Mouse (Mus musculus) stomach, postnatal 0 days (tissue): ENCODE measurements around the gene Stxbp3. TPM values are rescaled to one million over a fixed set of nuclear protein-coding genes. Genes with fewer than 3 reads are reported as not detected.

ENCODE experiments used
- ATAC-seq: fragments of 200-750 bp; cut with Nextera tagmentation; 2 replicates; pipeline ENCODE4 v1.8.0; 2017; ENCODE audit not compliant: low FRiP score, low TSS enrichment
- DNase-seq: peaks from one replicate; pipeline ENCODE4 v3.0.0-alpha.2; 2016; ENCODE audit warnings: low spot score
- H3K27ac ChIP-seq: fragments of 300-500 bp; sonication (generic); replicated peaks from 2 replicates; pipeline ENCODE4 v1.5.1; 2014; ENCODE audit warnings: mild to moderate bottlenecking, control low read depth
- H3K27me3 ChIP-seq: fragments of 300-500 bp; sonication (generic); 2 replicates; pipeline ENCODE4 v1.6.1; 2014; ENCODE audit warnings: low read length; ENCODE audit not compliant: control insufficient read depth, insufficient read depth
- H3K36me3 ChIP-seq: fragments of 300-500 bp; sonication (generic); 2 replicates; pipeline ENCODE4 v1.6.1; 2014; ENCODE audit warnings: low read length, mixed read lengths; ENCODE audit not compliant: control insufficient read depth, insufficient read depth
- H3K4me1 ChIP-seq: fragments of 300-500 bp; sonication (generic); replicated peaks from 2 replicates; pipeline ENCODE4 v1.6.1; 2014; ENCODE audit warnings: antibody characterized with exemption; ENCODE audit not compliant: control insufficient read depth, insufficient read depth
- H3K4me2 ChIP-seq: fragments of 300-500 bp; sonication (generic); replicated peaks from 2 replicates; pipeline ENCODE4 v1.6.1; 2014; ENCODE audit warnings: low read depth, mild to moderate bottlenecking, control low read depth, moderate library complexity
- H3K4me3 ChIP-seq: fragments of 300-500 bp; sonication (generic); 2 replicates; pipeline ENCODE4 v1.5.1; 2014; ENCODE audit warnings: low read depth, low read length, control low read depth
- H3K9ac ChIP-seq: fragments of 300-500 bp; sonication (generic); 2 replicates; pipeline ENCODE4 v1.6.1; 2014; ENCODE audit warnings: mild to moderate bottlenecking, low read length, control low read depth, mixed read lengths
- H3K9me3 ChIP-seq: fragments of 300-500 bp; sonication (generic); 2 replicates; pipeline ENCODE4 v1.6.1; 2016; ENCODE audit warnings: low read length; ENCODE audit not compliant: control insufficient read depth
- CTCF ChIP-seq: IDR thresholded peaks from 2 replicates; pipeline ENCODE4 v1.5.1; 2016; ENCODE audit warnings: antibody characterized with exemption, low read depth, mild to moderate bottlenecking, moderate library complexity
- EP300 ChIP-seq: optimal IDR thresholded peaks from 2 replicates; pipeline ENCODE3; 2016; ENCODE audit warnings: antibody characterized with exemption
- WGBS: fragments of 180-500 bp; shearing (Covaris S2); extraction: QIAGEN DNeasy Blood & Tissue Kit; methylation state at CpG from one replicate; pipeline ENCODE4 v1.1.7; 2014; 5-methylcytosine and 5-hydroxymethylcytosine counted together
- polyA plus RNA-seq: library from polyadenylated mRNA; unstranded; fragments of >200 nt; fragmentation: Nextera tagmentation; extraction: Ambion mirVana; gene quantifications from 2 replicates; pipeline ENCODE4 v1.2.1, GENCODE M21; 2015

Stxbp3 gene
- polyA plus RNA-seq, 1 experiment from 2014 or later: 39.3 TPM

GRCm38 (mm10) chr3:108805622-108806021 lies 34.7 kb downstream of the Stxbp3 start:
- no peak overlapping the region for H3K27ac ChIP-seq
- 87% methylated on average over 5 of the region's 5 CpGs for WGBS
- H3K4me2 ChIP-seq: no peak overlapping the region
- DNase-seq (no peak), ATAC-seq (no peak)
- no peak overlapping the region for H3K9ac ChIP-seq
- H3K9me3 ChIP-seq: no peaks in the 10 kb centered on the region
- H3K4me1 ChIP-seq: no peaks in the 10 kb centered on the region
- peaks cover 18% of the 10 kb centered on the region for H3K36me3 ChIP-seq
- H3K4me3 ChIP-seq: no peak overlapping the region
- no peaks in the 10 kb centered on the region for H3K27me3 ChIP-seq
- no peak for TF ChIP-seq EP300
- TF ChIP-seq CTCF: no peak

GRCm38 (mm10) chr3:108798375-108798774 lies 42.0 kb downstream of the Stxbp3 start:
- H3K36me3 ChIP-seq: peaks cover 25% of the 10 kb centered on the region
- DNase-seq (no peak), ATAC-seq (no peak)
- H3K9me3 ChIP-seq: no peaks in the 10 kb centered on the region
- H3K27me3 ChIP-seq: no peaks in the 10 kb centered on the region
- TF ChIP-seq CTCF: peak; percentile 61
- TF ChIP-seq EP300: no peak
- no peak overlapping the region for H3K9ac ChIP-seq
- no peak overlapping the region for H3K4me2 ChIP-seq
- H3K27ac ChIP-seq: no peak overlapping the region
- H3K4me1 ChIP-seq: no peaks in the 10 kb centered on the region
- WGBS: 75% methylated on average over 2 of the region's 2 CpGs
- H3K4me3 ChIP-seq: no peak overlapping the region

GRCm38 (mm10) chr3:108797723-108798122 lies 42.6 kb downstream of the Stxbp3 start:
- H3K27ac ChIP-seq: no peak overlapping the region
- H3K9ac ChIP-seq: no peak overlapping the region
- no peak for ATAC-seq
- no peaks in the 10 kb centered on the region for H3K9me3 ChIP-seq
- no peak overlapping the region for H3K4me2 ChIP-seq
- TF ChIP-seq EP300 (no peak), CTCF (no peak)
- no peak for DNase-seq
- H3K36me3 ChIP-seq: peaks cover 23% of the 10 kb centered on the region
- no peaks in the 10 kb centered on the region for H3K4me1 ChIP-seq
- no peaks in the 10 kb centered on the region for H3K27me3 ChIP-seq
- 77% methylated on average over 6 of the region's 6 CpGs for WGBS
- no peak overlapping the region for H3K4me3 ChIP-seq

GRCm38 (mm10) chr3:108796386-108796785 lies 43.9 kb downstream of the Stxbp3 start:
- DNase-seq: no peak
- WGBS: 78% methylated on average over 4 of the region's 4 CpGs
- H3K4me1 ChIP-seq: no peaks in the 10 kb centered on the region
- H3K4me2 ChIP-seq: no peak overlapping the region
- H3K27ac ChIP-seq: no peak overlapping the region
- H3K9me3 ChIP-seq: no peaks in the 10 kb centered on the region
- no peak overlapping the region for H3K4me3 ChIP-seq
- peaks cover 22% of the 10 kb centered on the region for H3K36me3 ChIP-seq
- TF ChIP-seq EP300 (no peak), CTCF (no peak)
- no peaks in the 10 kb centered on the region for H3K27me3 ChIP-seq
- ATAC-seq: no peak
- no peak overlapping the region for H3K9ac ChIP-seq

- H3K27me3 ChIP-seq: no peaks in the 10 kb centered on the region
- H3K4me2 ChIP-seq: no peak overlapping the region
- peaks cover 21% of the 10 kb centered on the region for H3K36me3 ChIP-seq
- TF ChIP-seq EP300: no peak
- TF ChIP-seq CTCF: no peak
- ATAC-seq: no peak
- H3K4me3 ChIP-seq: no peak overlapping the region
- no peaks in the 10 kb centered on the region for H3K4me1 ChIP-seq
- no peaks in the 10 kb centered on the region for H3K9me3 ChIP-seq
- DNase-seq: no peak
- WGBS: 89% methylated on average over 7 of the region's 7 CpGs
- no peak overlapping the region for H3K27ac ChIP-seq
- no peak overlapping the region for H3K9ac ChIP-seq
These were observed 44.6 kb downstream of the Stxbp3 start for GRCm38 (mm10) chr3:108795554-108796299.

GRCm38 (mm10) chr3:108794780-108795179 lies 45.5 kb downstream of the Stxbp3 start:
- WGBS: 84% methylated on average over 9 of the region's 9 CpGs
- no peak for TF ChIP-seq CTCF
- TF ChIP-seq EP300: no peak
- H3K36me3 ChIP-seq: peaks cover 15% of the 10 kb centered on the region

More at GRCm38 (mm10) chr3:108794780-108795179, 45.5 kb downstream of the Stxbp3 start:
- no peak for DNase-seq
- H3K27ac ChIP-seq: no peak overlapping the region
- H3K9me3 ChIP-seq: no peaks in the 10 kb centered on the region
- no peak overlapping the region for H3K4me2 ChIP-seq
- H3K27me3 ChIP-seq: no peaks in the 10 kb centered on the region
- H3K9ac ChIP-seq: no peak overlapping the region
- ATAC-seq: no peak
- no peaks in the 10 kb centered on the region for H3K4me1 ChIP-seq
- H3K4me3 ChIP-seq: no peak overlapping the region
